Mouse (Mus musculus) hindbrain, embryonic 14.5 days (tissue): ENCODE results near the gene Cidec. TPM values are rescaled to one million over a fixed set of nuclear protein-coding genes. Genes with fewer than 3 reads are reported as not detected.
A peak's percentile ranks its signal among the peaks of the same experiment; 100 is the strongest.

Experiments used
- ATAC-seq: fragments of 200-750 bp; cut with Nextera tagmentation; 2 replicates; pipeline ENCODE4 v1.8.0; 2017; ENCODE audit warnings: moderate number of reproducible peaks, mild to moderate bottlenecking, moderate TSS enrichment, moderate library complexity; ENCODE audit not compliant: low FRiP score
- DNase-seq: peaks from one replicate; pipeline ENCODE4 v3.0.0-alpha.2; 2015; ENCODE audit warnings: low spot score
- H3K27ac ChIP-seq: fragments of 300-500 bp; sonication (generic); 2 replicates; pipeline ENCODE4 v1.5.1; 2014; ENCODE audit warnings: mild to moderate bottlenecking, moderate library complexity
- H3K27me3 ChIP-seq: fragments of 300-500 bp; sonication (generic); 2 replicates; pipeline ENCODE4 v1.6.1; 2014; ENCODE audit warnings: mild to moderate bottlenecking, low read length, mixed read lengths; ENCODE audit not compliant: control insufficient read depth, insufficient read depth
- H3K36me3 ChIP-seq: fragments of 300-500 bp; sonication (generic); replicated peaks from 2 replicates; pipeline ENCODE4 v1.6.1; 2014; ENCODE audit not compliant: control insufficient read depth, insufficient read depth
- H3K4me1 ChIP-seq: fragments of 300-500 bp; sonication (generic); replicated peaks from 2 replicates; pipeline ENCODE4 v1.6.1; 2014; ENCODE audit warnings: antibody characterized with exemption, low read length, mixed read lengths; ENCODE audit not compliant: control insufficient read depth, insufficient read depth
- H3K4me2 ChIP-seq: fragments of 300-500 bp; sonication (generic); replicated peaks from 2 replicates; pipeline ENCODE4 v1.6.1; 2014; ENCODE audit warnings: mild to moderate bottlenecking, moderate library complexity
- H3K4me3 ChIP-seq: fragments of 300-500 bp; sonication (generic); replicated peaks from 2 replicates; pipeline ENCODE4 v1.5.1; 2014; ENCODE audit warnings: mild to moderate bottlenecking, low read length
- H3K9ac ChIP-seq: fragments of 300-500 bp; sonication (generic); 2 replicates; pipeline ENCODE4 v1.6.1; 2014
- H3K9me3 ChIP-seq: fragments of 300-500 bp; sonication (generic); 2 replicates; pipeline ENCODE4 v1.6.1; 2016; ENCODE audit warnings: low read length; ENCODE audit not compliant: control insufficient read depth
- WGBS: fragments of 180-500 bp; shearing (Covaris S2); extraction: QIAGEN DNeasy Blood & Tissue Kit; methylation state at CpG from one replicate; pipeline ENCODE4 v1.1.7; 2014; 5-methylcytosine and 5-hydroxymethylcytosine counted together
- polyA plus RNA-seq: library from polyadenylated mRNA; unstranded; fragments of >200 nt; fragmentation: Nextera tagmentation; extraction: Ambion mirVana; gene quantifications from 2 replicates; pipeline ENCODE4 v1.2.1, GENCODE M21; 2014

Cidec gene
- polyA plus RNA-seq, 1 experiment from 2014 or later: not detected

GRCm38 (mm10) chr6:113455007-113455406, 19.4 kb upstream of the Cidec start:
- no peak for DNase-seq
- Histone ChIP-seq H3K4me1 (no peaks in the 10 kb centered on the region), H3K9me3 (no peaks in the 10 kb centered on the region), H3K9ac (no peak overlapping the region), H3K36me3 (no peaks in the 10 kb centered on the region), H3K4me3 (no peak overlapping the region), H3K27ac (no peak overlapping the region), H3K4me2 (no peak overlapping the region), H3K27me3 (no peaks in the 10 kb centered on the region)
- WGBS: 73% methylated on average over 5 of the region's 5 CpGs
- ATAC-seq: no peak

- H3K4me2 ChIP-seq: no peak overlapping the region
- H3K9ac ChIP-seq: no peak overlapping the region
- DNase-seq (no peak), ATAC-seq (no peak)
- no peaks in the 10 kb centered on the region for H3K27me3 ChIP-seq
- 84% methylated on average over 2 of the region's 2 CpGs for WGBS
- no peak overlapping the region for H3K27ac ChIP-seq
- H3K4me3 ChIP-seq: no peak overlapping the region
- no peaks in the 10 kb centered on the region for H3K4me1 ChIP-seq
- no peaks in the 10 kb centered on the region for H3K9me3 ChIP-seq
- H3K36me3 ChIP-seq: peaks cover 24% of the 10 kb centered on the region
Measured at GRCm38 (mm10) chr6:113451839-113452238, 16.3 kb upstream of the Cidec start.

- H3K9me3 ChIP-seq: no peaks in the 10 kb centered on the region
- no peak overlapping the region for H3K4me2 ChIP-seq
- H3K36me3 ChIP-seq: peaks cover 31% of the 10 kb centered on the region
- peaks cover 9% of the 10 kb centered on the region for H3K4me1 ChIP-seq
- H3K4me3 ChIP-seq: no peak overlapping the region
- H3K9ac ChIP-seq: no peak overlapping the region
- H3K27ac ChIP-seq: no peak overlapping the region
- DNase-seq (no peak), ATAC-seq (no peak)
- no peaks in the 10 kb centered on the region for H3K27me3 ChIP-seq
- WGBS: 96% methylated on average over 4 of the region's 4 CpGs
Measured at GRCm38 (mm10) chr6:113447639-113448038, 12.1 kb upstream of the Cidec start.

GRCm38 (mm10) chr6:113444207-113444965, 8.8 kb upstream of the Cidec start:
- DNase-seq (no peak), ATAC-seq (no peak)
- H3K4me2 ChIP-seq: no peak overlapping the region
- H3K9me3 ChIP-seq: no peaks in the 10 kb centered on the region
- no peak overlapping the region for H3K9ac ChIP-seq
- 83% methylated on average over 6 of the region's 8 CpGs for WGBS
- H3K27ac ChIP-seq: no peak overlapping the region
- no peaks in the 10 kb centered on the region for H3K27me3 ChIP-seq
- no peak overlapping the region for H3K4me3 ChIP-seq
- H3K4me1 ChIP-seq: peaks cover 12% of the 10 kb centered on the region
- H3K36me3 ChIP-seq: peaks cover 31% of the 10 kb centered on the region

GRCm38 (mm10) chr6:113443091-113443490, 7.5 kb upstream of the Cidec start:
- DNase-seq (no peak), ATAC-seq (no peak)
- no peaks in the 10 kb centered on the region for H3K9me3 ChIP-seq
- H3K9ac ChIP-seq: peak overlapping the region; percentile 86
- no peak overlapping the region for H3K27ac ChIP-seq
- H3K27me3 ChIP-seq: no peaks in the 10 kb centered on the region
- 56% methylated on average over 12 of the region's 12 CpGs for WGBS
- peaks cover 20% of the 10 kb centered on the region for H3K36me3 ChIP-seq
- H3K4me3 ChIP-seq: peak overlapping the region; percentile 75
- peaks cover 12% of the 10 kb centered on the region for H3K4me1 ChIP-seq
- peak overlapping the region; percentile 80 for H3K4me2 ChIP-seq

- DNase-seq (peak; percentile 98), ATAC-seq (peak; percentile 92)
- Histone ChIP-seq H3K4me3 (peak within 1 kb of the TSS; percentile 75), H3K9ac (peak within 1 kb of the TSS; percentile 86), H3K27me3 (no peaks in the 10 kb centered on the region), H3K4me2 (peak within 1 kb of the TSS; percentile 80), H3K36me3 (peaks cover 14% of the 10 kb centered on the region), H3K27ac (peak within 1 kb of the TSS; percentile 63), H3K9me3 (no peaks in the 10 kb centered on the region), H3K4me1 (peaks cover 12% of the 10 kb centered on the region)
- WGBS: under 1% methylated on average over 45 of the region's 45 CpGs
Measured at GRCm38 (mm10) chr6:113442442-113443090, 7.0 kb upstream of the Cidec start, which contains the start of gene Jagn1. Gene Jagn1 (plus strand): TSS chr6:113442569.

GRCm38 (mm10) chr6:113442087-113442441, 6.5 kb upstream of the Cidec start:
- Histone ChIP-seq H3K4me2 (peak overlapping the region; percentile 80), H3K36me3 (peaks cover 9% of the 10 kb centered on the region), H3K27ac (peak overlapping the region; percentile 63), H3K27me3 (no peaks in the 10 kb centered on the region), H3K9ac (peak overlapping the region; percentile 86), H3K4me1 (peaks cover 12% of the 10 kb centered on the region), H3K4me3 (peak overlapping the region; percentile 75), H3K9me3 (no peaks in the 10 kb centered on the region)
- 42% methylated on average over 9 of the region's 9 CpGs for WGBS
- ATAC-seq (peak; percentile 42; the same call in 1 of the 2 replicates), DNase-seq (peak; percentile 27)

GRCm38 (mm10) chr6:113441147-113441680, 5.7 kb upstream of the Cidec start:
- H3K36me3 ChIP-seq: 0 out of 2 replicates have a peak, but pooled peaks cover 3% of the 10 kb centered on the region
- peaks cover 12% of the 10 kb centered on the region for H3K4me1 ChIP-seq
- H3K27ac ChIP-seq: no peak overlapping the region
- no peaks in the 10 kb centered on the region for H3K27me3 ChIP-seq
- ATAC-seq: no peak
- no peaks in the 10 kb centered on the region for H3K9me3 ChIP-seq
- H3K9ac ChIP-seq: no peak overlapping the region
- H3K4me3 ChIP-seq: no peak overlapping the region
- H3K4me2 ChIP-seq: no peak overlapping the region
- WGBS: 53% methylated on average over 7 of the region's 7 CpGs
- peak; percentile 84 for DNase-seq

GRCm38 (mm10) chr6:113440686-113441085, 5.1 kb upstream of the Cidec start:
- WGBS: 87% methylated on average over 3 of the region's 3 CpGs

More at GRCm38 (mm10) chr6:113440686-113441085, 5.1 kb upstream of the Cidec start:
- no peak for ATAC-seq
- Histone ChIP-seq H3K9me3 (no peaks in the 10 kb centered on the region), H3K36me3 (0 out of 2 replicates have a peak, but pooled peaks cover 3% of the 10 kb centered on the region), H3K4me2 (no peak overlapping the region), H3K27ac (no peak overlapping the region), H3K4me1 (peaks cover 12% of the 10 kb centered on the region), H3K27me3 (no peaks in the 10 kb centered on the region), H3K9ac (no peak overlapping the region), H3K4me3 (no peak overlapping the region)
- no peak for DNase-seq
